In genomic region chr1:133585995-133586537, GRCm38 (mm10) we compare ENCODE assay signal across 18 mouse cellular contexts. TPM values are rescaled to one million over a fixed set of nuclear protein-coding genes. Genes with fewer than 3 reads are reported as not detected.
DNase-seq lines count a peak whose midpoint lies in the region; ATAC-seq and TF ChIP-seq lines count a peak whose summit lies in the region.
"Had no signal": no experiment of that assay in that cellular context is flagged by ENCODE, and none has a peak within 500 bp of the region (broad histone marks: within the 10 kb centered on the region; RNA-seq: fewer than 3 reads in every experiment).

No protein-coding gene starts in this region.

- WGBS in kidney, postnatal 0 days = 68% methylated on average over 6 of the region's 6 CpGs
- WGBS in kidney, embryonic 14.5 days = 73% methylated on average over 6 of the region's 6 CpGs
- WGBS in midbrain, embryonic 11.5 days = 74% methylated on average over 6 of the region's 6 CpGs
- WGBS in midbrain, embryonic 10.5 days = 82% methylated on average over 6 of the region's 6 CpGs

- no peaks in the 10 kb centered on the region for H3K27me3 ChIP-seq in kidney, postnatal 0 days (ENCODE audit: insufficient read depth, low read length)
- no peaks in the 10 kb centered on the region for H3K27me3 ChIP-seq in kidney, embryonic 14.5 days (ENCODE audit: control insufficient read depth, insufficient read depth, low read length)
- H3K27me3 ChIP-seq in midbrain, embryonic 11.5 days (ENCODE audit: control insufficient read depth, insufficient read depth, low read length) = no peaks in the 10 kb centered on the region
- no peaks in the 10 kb centered on the region for H3K27me3 ChIP-seq in midbrain, embryonic 10.5 days (ENCODE audit: low read depth, poor library complexity, severe bottlenecking)
- H3K27me3 ChIP-seq: embryonic facial prominence, embryonic 12.5 days; hindbrain, embryonic 12.5 days; limb, embryonic 13.5 days had no signal

- TF ChIP-seq POLR2A in cortical plate, adult 2 months (IDR thresholded peaks at IDR 0.05; ENCODE audit: extremely low read depth, insufficient read depth, low read length) = no peak

- H3K9ac ChIP-seq in kidney, postnatal 0 days (ENCODE audit: low read depth, low read length) = no peak overlapping the region
- no peak overlapping the region for H3K9ac ChIP-seq in kidney, embryonic 14.5 days (ENCODE audit: low read depth, low read length)
- H3K9ac ChIP-seq in midbrain, embryonic 11.5 days (ENCODE audit: low read length) = no peak overlapping the region
- H3K9ac ChIP-seq: embryonic facial prominence, embryonic 12.5 days; hindbrain, embryonic 12.5 days; limb, embryonic 13.5 days had no signal

- no peaks in the 10 kb centered on the region for H3K4me1 ChIP-seq in kidney, postnatal 0 days (replicated peaks; ENCODE audit: insufficient read depth, low read length)
- no peaks in the 10 kb centered on the region for H3K4me1 ChIP-seq in kidney, embryonic 14.5 days (ENCODE audit: control insufficient read depth, insufficient read depth, low read length)
- H3K4me1 ChIP-seq in midbrain, embryonic 11.5 days (ENCODE audit: control insufficient read depth, insufficient read depth, low read length) = no peaks in the 10 kb centered on the region
- no peaks in the 10 kb centered on the region for H3K4me1 ChIP-seq in midbrain, embryonic 10.5 days
- H3K4me1 ChIP-seq in cortical plate, adult 2 months (ENCODE audit: control insufficient read depth, insufficient read depth, low read length) = no peaks in the 10 kb centered on the region
- H3K4me1 ChIP-seq: embryonic facial prominence, embryonic 12.5 days; hindbrain, embryonic 12.5 days had no signal

- H3K4me2 ChIP-seq in kidney, postnatal 0 days (ENCODE audit: low read length) = no peak overlapping the region
- H3K4me2 ChIP-seq in kidney, embryonic 14.5 days (replicated peaks; ENCODE audit: low read depth, low read length) = no peak overlapping the region
- no peak overlapping the region for H3K4me2 ChIP-seq in midbrain, embryonic 11.5 days
- H3K4me2 ChIP-seq: embryonic facial prominence, embryonic 12.5 days; hindbrain, embryonic 12.5 days; limb, embryonic 13.5 days had no signal

- no peaks in the 10 kb centered on the region for H3K36me3 ChIP-seq in kidney, postnatal 0 days (ENCODE audit: insufficient read depth, low read length)
- no peaks in the 10 kb centered on the region for H3K36me3 ChIP-seq in kidney, embryonic 14.5 days (ENCODE audit: control insufficient read depth, insufficient read depth, low read length)
- no peaks in the 10 kb centered on the region for H3K36me3 ChIP-seq in midbrain, embryonic 11.5 days (ENCODE audit: control insufficient read depth, insufficient read depth, low read length)
- no peaks in the 10 kb centered on the region for H3K36me3 ChIP-seq in midbrain, embryonic 10.5 days
- H3K36me3 ChIP-seq: embryonic facial prominence, embryonic 12.5 days; hindbrain, embryonic 12.5 days; limb, embryonic 13.5 days had no signal

- no peak overlapping the region for H3K4me3 ChIP-seq in kidney, postnatal 0 days (replicated peaks; ENCODE audit: low read depth, low read length)
- H3K4me3 ChIP-seq in kidney, embryonic 14.5 days (ENCODE audit: low read length) = no peak overlapping the region
- no peak overlapping the region for H3K4me3 ChIP-seq in midbrain, embryonic 11.5 days (ENCODE audit: low read depth, low read length)
- no peak overlapping the region for H3K4me3 ChIP-seq in midbrain, embryonic 10.5 days
- no peak overlapping the region for H3K4me3 ChIP-seq in cortical plate, adult 2 months (ENCODE audit: insufficient read depth, low read length)
- H3K4me3 ChIP-seq: embryonic facial prominence, embryonic 12.5 days; hindbrain, embryonic 12.5 days; limb, embryonic 13.5 days; myocyte had no signal

- H3K27ac ChIP-seq in kidney, postnatal 0 days = no peak overlapping the region
- H3K27ac ChIP-seq in kidney, embryonic 14.5 days (ENCODE audit: low read depth, low read length) = no peak overlapping the region
- H3K27ac ChIP-seq in midbrain, embryonic 11.5 days (ENCODE audit: low read depth, low read length) = no peak overlapping the region
- H3K27ac ChIP-seq in midbrain, embryonic 10.5 days (replicated peaks) = no peak overlapping the region
- H3K27ac ChIP-seq in cortical plate, adult 2 months (ENCODE audit: insufficient read depth, low read length) = no peak overlapping the region
- H3K27ac ChIP-seq: embryonic facial prominence, embryonic 12.5 days; hindbrain, embryonic 12.5 days; limb, embryonic 13.5 days had no signal

- no peak for ATAC-seq in kidney, postnatal 0 days (replicated peaks; ENCODE audit: low FRiP score, low read depth)
- no peak for ATAC-seq in kidney, embryonic 14.5 days (ENCODE audit: low FRiP score, low TSS enrichment)
- no peak for ATAC-seq in midbrain, embryonic 11.5 days (ENCODE audit: low FRiP score)
- ATAC-seq: inflammation-experienced regulatory T-cells, adult 6 months had no signal

- TF ChIP-seq CTCF in kidney, postnatal 0 days (IDR thresholded peaks at IDR 0.05; ENCODE audit: low read depth) = peak; percentile 60
- peak; percentile 25; the same call in 1 of the 2 replicates for TF ChIP-seq CTCF in cortical plate, adult 2 months (IDR thresholded peaks at IDR 0.05; ENCODE audit: extremely low read depth, insufficient read depth, low read length)

- peak; percentile 74 for DNase-seq in heart, adult 11 months
- DNase-seq in heart, adult 18-20 months = no peak
- peak; percentile 67 for DNase-seq in kidney, postnatal 0 days (ENCODE audit: low spot score)
- peak; percentile 79 for DNase-seq in midbrain, embryonic 11.5 days (ENCODE audit: low spot score, missing footprints)
- DNase-seq in midbrain, embryonic 10.5 days (ENCODE audit: low spot score) = no peak
- no peak for DNase-seq in B cell, adult 2 months
- DNase-seq: cerebellum, adult 9-10 months; gastrocnemius, postnatal 10 days; kidney, postnatal 14 days; lung, postnatal 4 days; thymus, postnatal 25 days had no signal

- H3K9me3 ChIP-seq in kidney, postnatal 0 days (replicated peaks; ENCODE audit: low read length) = no peaks in the 10 kb centered on the region
- H3K9me3 ChIP-seq in kidney, embryonic 14.5 days (ENCODE audit: control insufficient read depth, low read length) = no peaks in the 10 kb centered on the region
- H3K9me3 ChIP-seq in midbrain, embryonic 11.5 days (ENCODE audit: control insufficient read depth, low read length) = no peaks in the 10 kb centered on the region
- no peaks in the 10 kb centered on the region for H3K9me3 ChIP-seq in midbrain, embryonic 10.5 days (replicated peaks)
- H3K9me3 ChIP-seq: embryonic facial prominence, embryonic 12.5 days; hindbrain, embryonic 12.5 days; limb, embryonic 13.5 days had no signal

RNA-seq across cellular contexts. Expression of gene Snrpe, which starts 24.0 kb away (rescaled TPM):
- total RNA-seq in heart, adult 18-20 months (2021) = 10 to 100 TPM; 76.3 to 78.8 TPM
- 591 and 663 TPM in 2 replicates for polyA plus RNA-seq in kidney, postnatal 0 days (2015; fragmentation: Nextera tagmentation; extraction: Ambion mirVana)
- polyA plus RNA-seq in kidney, embryonic 14.5 days (2014; fragmentation: Nextera tagmentation; extraction: Ambion mirVana) = 818 and 1,095 TPM in 2 replicates
- polyA plus RNA-seq in midbrain, embryonic 11.5 days (2014; fragmentation: Nextera tagmentation; extraction: Ambion mirVana) = 778 and 875 TPM in 2 replicates
- polyA plus RNA-seq in midbrain, embryonic 10.5 days (2016; fragmentation: Nextera tagmentation; extraction: Ambion mirVana) = 859 and 932 TPM in 2 replicates
- polyA plus RNA-seq in cortical plate, adult 2 months (2012; rRNA removed) = 91.1 and 101 TPM in 2 replicates

Comparison
In these comparisons a context has a peak if more than half of its experiments do, and no peak if none do; other contexts are left out.
1. DNase-seq: peak in heart, adult 11 months (single experiment), kidney, postnatal 0 days (single experiment) and midbrain, embryonic 11.5 days (single experiment); none in heart, adult 18-20 months (0 of 2), midbrain, embryonic 10.5 days (single experiment) and B cell, adult 2 months (0 of 2).